Mouse (Mus musculus) spleen, adult 2 months (tissue): ENCODE measurements around the gene Capn15. TPM values are rescaled to one million over a fixed set of nuclear protein-coding genes. Genes with fewer than 3 reads are reported as not detected.

ENCODE experiments used
- DNase-seq, 2 experiments: peaks; one replicate each; pipeline versions ENCODE4 v3.0.0 to v3.0.0-alpha.2; 2012 to 2021; ENCODE audit warnings: low spot score in 2 of 2, low read depth in 1 of 2
- H3K27ac ChIP-seq: fragments of 200-500 bp; 2 replicates; pipeline ENCODE4 v1.5.1; 2012; ENCODE audit warnings: low read length, inconsistent platforms; ENCODE audit not compliant: insufficient read depth
- H3K27me3 ChIP-seq: fragments of 200-500 bp; 2 replicates; pipeline ENCODE4 v1.6.1; 2012; ENCODE audit warnings: mild to moderate bottlenecking, moderate library complexity, low read length, inconsistent platforms; ENCODE audit not compliant: control insufficient read depth, insufficient read depth
- H3K36me3 ChIP-seq: fragments of 200-500 bp; 2 replicates; pipeline ENCODE4 v1.6.1; 2012; ENCODE audit warnings: mild to moderate bottlenecking, low read length, inconsistent platforms; ENCODE audit not compliant: control insufficient read depth, insufficient read depth
- H3K4me1 ChIP-seq: fragments of 200-500 bp; 2 replicates; pipeline ENCODE4 v1.6.1; 2011; ENCODE audit warnings: inconsistent platforms; ENCODE audit not compliant: control insufficient read depth, insufficient read depth, insufficient read length
- H3K4me3 ChIP-seq: fragments of 200-500 bp; 2 replicates; pipeline ENCODE4 v1.5.1; 2011; ENCODE audit warnings: mild to moderate bottlenecking, inconsistent platforms; ENCODE audit not compliant: insufficient read depth, insufficient read length; ENCODE audit errors: extremely low read depth
- CTCF ChIP-seq: fragments of 200-500 bp; IDR thresholded peaks from 2 replicates; pipeline ENCODE4 v1.5.1; 2011; ENCODE audit warnings: mild to moderate bottlenecking, inconsistent platforms; ENCODE audit not compliant: insufficient read depth, insufficient read length, insufficient replicate concordance; ENCODE audit errors: extremely low read depth
- POLR2A ChIP-seq: fragments of 200-500 bp; IDR thresholded peaks from 2 replicates; pipeline ENCODE4 v1.6.1; 2011; ENCODE audit warnings: low read depth, low read length, inconsistent platforms
- WGBS: fragments of 180-500 bp; shearing (Covaris S2); methylation state at CpG from one replicate; pipeline ENCODE4 v1.1.7; 2018; 5-methylcytosine and 5-hydroxymethylcytosine counted together
- polyA plus RNA-seq: library from polyadenylated mRNA; depleted of rRNA; stranded (reverse); fragments of >200 nt; gene quantifications from 2 replicates; pipeline ENCODE4 v1.2.3, GENCODE M21; 2012

Gene Capn15
- polyA plus RNA-seq, 1 experiment, result 35.0 TPM

- no peak overlapping the region for H3K4me3 ChIP-seq
- H3K27me3 ChIP-seq, result no peaks in the 10 kb centered on the region
- H3K27ac ChIP-seq, result no peak overlapping the region
- TF ChIP-seq CTCF, result no peak
- no peak for TF ChIP-seq POLR2A
- H3K36me3 ChIP-seq, result no peaks in the 10 kb centered on the region
- 89% methylated on average over 5 of the region's 5 CpGs for WGBS
- DNase-seq, result no peak
- H3K4me1 ChIP-seq, result no peaks in the 10 kb centered on the region
Measured at GRCm38 (mm10) chr17:26023181-26023580, 37.6 kb upstream of the Capn15 start.

GRCm38 (mm10) chr17:26021728-26022341 is 36.2 kb upstream of the Capn15 start:
- no peak overlapping the region for H3K27ac ChIP-seq
- H3K4me3 ChIP-seq, result no peak overlapping the region
- no peak for DNase-seq
- no peaks in the 10 kb centered on the region for H3K36me3 ChIP-seq
- TF ChIP-seq POLR2A (no peak), CTCF (no peak)
- H3K27me3 ChIP-seq, result no peaks in the 10 kb centered on the region
- H3K4me1 ChIP-seq, result no peaks in the 10 kb centered on the region
- WGBS, result 82% methylated on average over 9 of the region's 9 CpGs

- H3K4me3 ChIP-seq, result no peak overlapping the region
- no peak overlapping the region for H3K27ac ChIP-seq
- 67% methylated on average over 7 of the region's 7 CpGs for WGBS
- no peaks in the 10 kb centered on the region for H3K27me3 ChIP-seq
- H3K36me3 ChIP-seq, result no peaks in the 10 kb centered on the region
- no peak for DNase-seq
- H3K4me1 ChIP-seq, result no peaks in the 10 kb centered on the region
- TF ChIP-seq CTCF, result no peak
- TF ChIP-seq POLR2A, result no peak
Measured at GRCm38 (mm10) chr17:26020848-26021347, 35.3 kb upstream of the Capn15 start.

- 88% methylated on average over 3 of the region's 3 CpGs for WGBS
- DNase-seq, result no peak
Measured at GRCm38 (mm10) chr17:26018388-26018787, 32.8 kb upstream of the Capn15 start.

GRCm38 (mm10) chr17:26017949-26018348 is 32.4 kb upstream of the Capn15 start:
- WGBS, result 87% methylated on average over 5 of the region's 5 CpGs
- H3K27ac ChIP-seq, result no peak overlapping the region
- no peaks in the 10 kb centered on the region for H3K36me3 ChIP-seq
- TF ChIP-seq CTCF (no peak), POLR2A (no peak)
- H3K27me3 ChIP-seq, result no peaks in the 10 kb centered on the region
- no peak for DNase-seq
- no peaks in the 10 kb centered on the region for H3K4me1 ChIP-seq
- H3K4me3 ChIP-seq, result no peak overlapping the region

More at GRCm38 (mm10) chr17:26018388-26018787, 32.8 kb upstream of the Capn15 start:
- TF ChIP-seq POLR2A, result no peak
- H3K4me1 ChIP-seq, result no peaks in the 10 kb centered on the region
- no peak overlapping the region for H3K4me3 ChIP-seq
- H3K27me3 ChIP-seq, result no peaks in the 10 kb centered on the region
- H3K36me3 ChIP-seq, result no peaks in the 10 kb centered on the region
- no peak overlapping the region for H3K27ac ChIP-seq

GRCm38 (mm10) chr17:26017021-26017420 is 31.4 kb upstream of the Capn15 start:
- Histone ChIP-seq H3K4me1 (no peaks in the 10 kb centered on the region), H3K4me3 (no peak overlapping the region), H3K36me3 (no peaks in the 10 kb centered on the region), H3K27ac (no peak overlapping the region), H3K27me3 (no peaks in the 10 kb centered on the region)
- 80% methylated on average over 3 of the region's 3 CpGs for WGBS
- no peak for DNase-seq
- TF ChIP-seq POLR2A (no peak), CTCF (no peak)

- H3K27ac ChIP-seq, result no peak overlapping the region
- no peaks in the 10 kb centered on the region for H3K36me3 ChIP-seq
- no peak overlapping the region for H3K4me3 ChIP-seq
- TF ChIP-seq POLR2A (no peak), CTCF (no peak)
- no peaks in the 10 kb centered on the region for H3K4me1 ChIP-seq
- H3K27me3 ChIP-seq, result no peaks in the 10 kb centered on the region
- no peak for DNase-seq
- 85% methylated on average over 10 of the region's 10 CpGs for WGBS
Measured at GRCm38 (mm10) chr17:26013711-26014110, 28.1 kb upstream of the Capn15 start.
